Mouse (Mus musculus) kidney, postnatal 0 days (tissue): ENCODE measurements around the gene Dennd1a. TPM values are rescaled to one million over a fixed set of nuclear protein-coding genes. Genes with fewer than 3 reads are reported as not detected.
A peak's percentile ranks its signal among the peaks of the same experiment; 100 is the strongest.

ENCODE experiments used
- ATAC-seq: fragments of 200-750 bp; cut with Nextera tagmentation; replicated peaks from 2 replicates; pipeline ENCODE4 v1.8.0; 2017; ENCODE audit warnings: low read depth, moderate number of reproducible peaks, moderate TSS enrichment, moderate library complexity; ENCODE audit not compliant: low FRiP score
- DNase-seq: peaks from one replicate; pipeline ENCODE4 v3.0.0-alpha.2; 2016; ENCODE audit warnings: low spot score
- H3K27ac ChIP-seq: fragments of 300-500 bp; sonication (generic); 2 replicates; pipeline ENCODE4 v1.5.1; 2014; ENCODE audit warnings: mild to moderate bottlenecking
- H3K27me3 ChIP-seq: fragments of 300-500 bp; sonication (generic); 2 replicates; pipeline ENCODE4 v1.6.1; 2014; ENCODE audit warnings: low read length, mixed read lengths; ENCODE audit not compliant: insufficient read depth
- H3K36me3 ChIP-seq: fragments of 300-500 bp; sonication (generic); 2 replicates; pipeline ENCODE4 v1.6.1; 2014; ENCODE audit warnings: low read length, mixed read lengths; ENCODE audit not compliant: insufficient read depth
- H3K4me1 ChIP-seq: fragments of 300-500 bp; sonication (generic); replicated peaks from 2 replicates; pipeline ENCODE4 v1.6.1; 2014; ENCODE audit warnings: antibody characterized with exemption, low read length, mixed read lengths; ENCODE audit not compliant: insufficient read depth
- H3K4me2 ChIP-seq: fragments of 300-500 bp; sonication (generic); 2 replicates; pipeline ENCODE4 v1.6.1; 2014; ENCODE audit warnings: mild to moderate bottlenecking, low read length, moderate library complexity, mixed read lengths
- H3K4me3 ChIP-seq: fragments of 300-500 bp; sonication (generic); replicated peaks from 2 replicates; pipeline ENCODE4 v1.5.1; 2014; ENCODE audit warnings: low read depth, low read length
- H3K9ac ChIP-seq: fragments of 300-500 bp; sonication (generic); 2 replicates; pipeline ENCODE4 v1.6.1; 2014; ENCODE audit warnings: low read depth, low read length
- H3K9me3 ChIP-seq: fragments of 300-500 bp; sonication (generic); replicated peaks from 2 replicates; pipeline ENCODE4 v1.6.1; 2016; ENCODE audit warnings: low read length, inconsistent platforms, mixed read lengths
- CTCF ChIP-seq: IDR thresholded peaks from 2 replicates; pipeline ENCODE4 v1.5.1; 2016; ENCODE audit warnings: antibody characterized with exemption, low read depth, mild to moderate bottlenecking, moderate library complexity
- WGBS: fragments of 180-500 bp; shearing (Covaris S2); extraction: QIAGEN DNeasy Blood & Tissue Kit; methylation state at CpG from one replicate; pipeline ENCODE4 v1.1.7; 2014; 5-methylcytosine and 5-hydroxymethylcytosine counted together
- microRNA-seq: library from miRNA; unstranded; fragments of <30 nt; microRNA quantifications from one replicate; pipeline ENCODE4, GENCODE M21; 2016
- polyA plus RNA-seq: library from polyadenylated mRNA; unstranded; fragments of >200 nt; fragmentation: Nextera tagmentation; extraction: Ambion mirVana; gene quantifications from 2 replicates; pipeline ENCODE4 v1.2.1, GENCODE M21; 2015

Gene Dennd1a
- polyA plus RNA-seq, 1 experiment from 2014 or later, result 10.6 TPM

DNA sequence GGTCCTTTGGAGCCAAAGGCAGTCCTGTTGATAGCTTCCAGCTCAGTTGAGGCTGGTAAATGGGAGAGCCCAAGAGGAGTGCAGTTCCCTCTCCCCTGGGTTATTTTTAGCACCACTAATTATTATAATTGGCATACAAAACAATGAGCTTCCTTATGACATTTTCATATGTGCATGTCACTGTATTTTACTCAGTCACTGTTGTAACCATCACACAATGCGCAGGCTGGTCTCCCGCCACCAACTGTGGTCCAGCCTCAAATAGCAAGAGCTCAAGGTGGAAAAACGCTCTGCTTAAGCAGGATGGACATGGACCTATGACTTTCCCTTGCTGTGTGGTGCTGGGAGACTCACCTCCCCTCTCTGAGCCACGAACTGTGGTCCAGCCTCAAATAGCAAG is 529.4 kb downstream of the Dennd1a start:
- no peak; the same call in 1 of the 2 replicates for ATAC-seq
- Histone ChIP-seq H3K9ac (no peak overlapping the region), H3K27me3 (no peaks in the 10 kb centered on the region), H3K4me1 (no peaks in the 10 kb centered on the region; the same call in 1 of the 2 replicates), H3K36me3 (no peaks in the 10 kb centered on the region), H3K27ac (no peak overlapping the region), H3K4me2 (peak overlapping the region; percentile 21; the same call in 1 of the 2 replicates), H3K9me3 (no peaks in the 10 kb centered on the region), H3K4me3 (no peak overlapping the region)
- no peak for TF ChIP-seq CTCF
- 79% methylated on average over 4 of the region's 4 CpGs for WGBS
- no peak for DNase-seq

DNA sequence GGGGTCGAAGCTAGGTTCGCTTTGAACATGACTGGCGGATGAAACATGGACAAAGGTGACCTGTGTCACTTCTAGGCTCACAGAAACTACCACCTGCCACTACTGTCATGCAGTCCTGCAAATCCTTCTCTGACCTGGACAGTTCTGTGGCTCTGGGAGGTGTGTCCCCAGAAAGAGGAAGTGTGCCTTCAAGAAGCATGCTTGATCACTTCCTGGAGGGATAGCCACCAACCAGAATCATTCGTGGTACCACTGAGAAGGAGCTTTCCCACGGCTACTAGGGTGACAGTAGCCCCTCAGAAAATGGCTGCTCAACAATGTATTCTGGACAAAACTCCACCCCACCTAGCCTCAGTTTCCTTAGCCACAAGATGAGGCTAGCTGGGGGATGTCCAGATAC is 530.2 kb downstream of the Dennd1a start:
- no peak for DNase-seq

DNA sequence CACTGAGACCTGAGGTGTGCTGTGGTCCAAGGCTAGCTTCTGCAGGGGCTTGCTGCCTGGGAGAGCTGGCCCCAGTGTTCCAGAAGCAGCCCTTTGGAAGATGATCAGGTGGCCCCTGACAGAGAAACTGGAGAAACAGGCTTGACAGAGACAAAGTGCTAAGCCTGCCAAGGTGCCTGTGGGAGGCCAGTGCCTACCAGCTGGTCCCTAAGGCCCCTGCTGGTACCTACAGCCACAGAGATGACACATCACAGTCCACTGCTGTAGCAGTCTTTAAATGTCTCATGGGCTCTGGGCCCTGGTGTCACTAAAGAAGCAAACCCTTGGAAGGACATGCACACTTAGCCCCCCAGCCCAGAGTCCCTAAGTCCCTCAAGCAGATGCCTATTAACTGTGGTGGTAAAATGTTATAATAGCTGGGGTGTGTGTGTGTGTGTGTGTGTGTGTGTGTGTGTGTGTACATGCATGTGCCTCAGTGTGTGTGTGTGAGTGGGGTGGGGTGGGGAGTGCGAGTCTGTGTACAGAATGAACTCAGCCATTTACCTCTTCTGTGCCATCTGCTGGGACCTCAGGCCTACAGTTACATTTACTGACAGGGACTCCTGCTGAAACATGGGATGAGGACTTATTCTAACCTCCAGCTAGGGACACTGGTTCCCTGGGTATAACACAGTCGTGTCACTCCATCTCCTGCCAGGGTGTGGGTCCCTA is 530.8 kb downstream of the Dennd1a start:
- Histone ChIP-seq H3K4me2 (no peak overlapping the region), H3K4me1 (no peaks in the 10 kb centered on the region; the same call in 1 of the 2 replicates), H3K9ac (no peak overlapping the region), H3K27ac (no peak overlapping the region), H3K27me3 (no peaks in the 10 kb centered on the region), H3K36me3 (no peaks in the 10 kb centered on the region), H3K9me3 (no peaks in the 10 kb centered on the region), H3K4me3 (no peak overlapping the region)
- DNase-seq, result no peak
- no peak for TF ChIP-seq CTCF
- ATAC-seq, result no peak
- WGBS, result 83% methylated on average over 2 of the region's 2 CpGs

More for the DNA sequence above, 530.2 kb downstream of the Dennd1a start:
- H3K9ac ChIP-seq, result no peak overlapping the region
- no peaks in the 10 kb centered on the region; the same call in 1 of the 2 replicates for H3K4me1 ChIP-seq
- no peak overlapping the region for H3K4me2 ChIP-seq
- 76% methylated on average over 5 of the region's 5 CpGs for WGBS
- H3K27ac ChIP-seq, result no peak overlapping the region
- no peak for ATAC-seq
- H3K4me3 ChIP-seq, result no peak overlapping the region
- TF ChIP-seq CTCF, result no peak
- no peaks in the 10 kb centered on the region for H3K36me3 ChIP-seq
- H3K9me3 ChIP-seq, result no peaks in the 10 kb centered on the region
- H3K27me3 ChIP-seq, result no peaks in the 10 kb centered on the region

DNA sequence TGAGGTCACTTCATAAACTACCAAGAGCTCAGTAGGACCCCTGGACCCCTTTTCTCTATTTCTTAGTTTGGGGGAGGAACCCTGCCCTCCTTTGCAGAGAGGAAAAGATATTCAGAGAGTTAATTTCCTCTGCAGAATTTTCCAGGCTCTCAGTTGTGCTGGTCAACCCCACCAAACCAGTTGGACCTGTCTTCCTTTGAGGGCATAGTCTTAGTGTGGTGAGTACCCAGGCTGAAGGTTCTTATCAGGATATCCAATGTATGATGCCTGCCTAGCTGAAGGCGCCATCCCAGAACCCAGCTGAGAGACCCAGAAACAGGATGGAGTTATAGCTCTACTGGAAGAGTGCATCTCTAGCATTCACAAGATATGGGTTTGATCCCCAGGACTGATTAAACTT is 536.1 kb downstream of the Dennd1a start:
- Histone ChIP-seq H3K4me3 (no peak overlapping the region), H3K4me2 (no peak overlapping the region), H3K9me3 (no peaks in the 10 kb centered on the region), H3K27ac (no peak overlapping the region), H3K27me3 (no peaks in the 10 kb centered on the region), H3K4me1 (0 out of 2 replicates have a peak, but pooled peaks cover 2% of the 10 kb centered on the region), H3K9ac (no peak overlapping the region), H3K36me3 (no peaks in the 10 kb centered on the region)
- 83% methylated on average over 1 of the region's 1 CpGs for WGBS
- DNase-seq (no peak), ATAC-seq (no peak)
- TF ChIP-seq CTCF, result no peak

DNA sequence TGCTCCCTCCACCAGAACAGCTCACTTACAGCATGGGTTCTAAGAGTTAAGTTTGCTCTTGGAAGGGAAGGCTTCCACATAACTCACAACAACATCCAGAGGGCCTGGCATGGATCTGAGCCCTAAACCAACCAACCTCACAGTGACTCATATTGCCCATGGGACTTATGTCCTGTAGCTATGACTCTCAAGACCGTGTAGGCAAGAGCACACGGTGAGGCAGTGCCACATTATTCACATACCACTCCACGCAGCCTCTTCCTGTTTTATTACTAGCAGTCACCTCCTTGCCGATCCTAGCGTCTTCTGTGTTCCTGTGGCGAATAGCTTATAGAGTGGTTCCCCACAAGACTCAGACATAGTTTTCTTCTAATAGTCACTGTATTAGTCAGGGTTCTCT is 537.9 kb downstream of the Dennd1a start:
- H3K36me3 ChIP-seq, result no peaks in the 10 kb centered on the region

More for the DNA sequence above, 537.9 kb downstream of the Dennd1a start:
- WGBS, result 43% methylated on average over 6 of the region's 6 CpGs
- 0 out of 2 replicates have a peak, but pooled peaks cover 2% of the 10 kb centered on the region for H3K4me1 ChIP-seq
- no peak for TF ChIP-seq CTCF
- H3K27me3 ChIP-seq, result no peaks in the 10 kb centered on the region
- H3K9ac ChIP-seq, result no peak overlapping the region
- DNase-seq, result no peak
- ATAC-seq, result no peak
- H3K4me2 ChIP-seq, result no peak overlapping the region
- H3K9me3 ChIP-seq, result no peaks in the 10 kb centered on the region
- no peak overlapping the region for H3K4me3 ChIP-seq
- no peak overlapping the region for H3K27ac ChIP-seq

Small RNAs within 50 kb of the gene (microRNA-seq; reads per million reads assigned to microRNA genes)
- not detected for gene Gm44455

Other genes starting within 250 kb of the Dennd1a start
- gene Lhx2, start 51.9 kb upstream of the Dennd1a start, polyA plus RNA-seq, result 0.07 TPM in 1 of 2 replicates, not detected in the other
- 35.1 and 39.2 TPM in 2 replicates for gene Nek6, start 224.3 kb upstream of the Dennd1a start, polyA plus RNA-seq